Mouse (Mus musculus) midbrain, postnatal 0 days (tissue): ENCODE data around the gene Itpkb. TPM values are rescaled to one million over a fixed set of nuclear protein-coding genes. Genes with fewer than 3 reads are reported as not detected.

Source experiments
- ATAC-seq: fragments of 200-750 bp; cut with Nextera tagmentation; 2 replicates; pipeline ENCODE4 v1.8.0; 2017; ENCODE audit warnings: moderate number of reproducible peaks, mild to moderate bottlenecking, moderate TSS enrichment, moderate library complexity; ENCODE audit not compliant: low FRiP score
- DNase-seq: peaks from one replicate; pipeline ENCODE4 v3.0.0-alpha.2; 2015; ENCODE audit warnings: low spot score
- H3K27ac ChIP-seq: fragments of 300-500 bp; sonication (generic); 2 replicates; pipeline ENCODE4 v1.5.1; 2014; ENCODE audit warnings: low read depth, mild to moderate bottlenecking, low read length, mixed read lengths
- H3K27me3 ChIP-seq: fragments of 300-500 bp; sonication (generic); 2 replicates; pipeline ENCODE4 v1.6.1; 2014; ENCODE audit warnings: low read length, control low read depth, mixed read lengths; ENCODE audit not compliant: insufficient read depth
- H3K36me3 ChIP-seq: fragments of 300-500 bp; sonication (generic); 2 replicates; pipeline ENCODE4 v1.6.1; 2014; ENCODE audit warnings: low read length, control low read depth, mixed read lengths; ENCODE audit not compliant: insufficient read depth
- H3K4me1 ChIP-seq: fragments of 300-500 bp; sonication (generic); 2 replicates; pipeline ENCODE4 v1.6.1; 2014; ENCODE audit warnings: mild to moderate bottlenecking, control low read depth, antibody characterized with exemption, low read length, mixed read lengths; ENCODE audit not compliant: insufficient read depth
- H3K4me2 ChIP-seq: fragments of 300-500 bp; sonication (generic); 2 replicates; pipeline ENCODE4 v1.6.1; 2014; ENCODE audit warnings: low read depth, mild to moderate bottlenecking, low read length, mixed read lengths; ENCODE audit not compliant: poor library complexity, severe bottlenecking
- H3K4me3 ChIP-seq: fragments of 300-500 bp; sonication (generic); 2 replicates; pipeline ENCODE4 v1.5.1; 2014; ENCODE audit warnings: low read depth, mild to moderate bottlenecking, low read length, moderate library complexity
- H3K9ac ChIP-seq: fragments of 300-500 bp; sonication (generic); replicated peaks from 2 replicates; pipeline ENCODE4 v1.6.1; 2014; ENCODE audit warnings: mild to moderate bottlenecking, low read length, moderate library complexity, mixed read lengths; ENCODE audit not compliant: poor library complexity, severe bottlenecking
- H3K9me3 ChIP-seq: fragments of 300-500 bp; sonication (generic); 2 replicates; pipeline ENCODE4 v1.6.1; 2016; ENCODE audit warnings: low read length, control low read depth
- CTCF ChIP-seq: IDR thresholded peaks from 2 replicates; pipeline ENCODE4 v1.5.1; 2016; ENCODE audit warnings: antibody characterized with exemption, mild to moderate bottlenecking
- WGBS: fragments of 180-500 bp; shearing (Covaris S2); extraction: QIAGEN DNeasy Blood & Tissue Kit; methylation state at CpG from one replicate; pipeline ENCODE4 v1.1.7; 2014; 5-methylcytosine and 5-hydroxymethylcytosine counted together
- polyA plus RNA-seq: library from polyadenylated mRNA; unstranded; fragments of >200 nt; fragmentation: Nextera tagmentation; extraction: Ambion mirVana; gene quantifications from 2 replicates; pipeline ENCODE4 v1.2.1, GENCODE M21; 2015
- total RNA-seq: library from RNA; depleted of rRNA; stranded (reverse); fragments of >200 nt; gene quantifications from 2 replicates; pipeline ENCODE4 v1.2.3, GENCODE M21; 2014

Itpkb gene
- total and polyA plus RNA-seq, 2 experiments from 2014 or later: 2.2 to 13.9 TPM

- WGBS: 85% methylated on average over 5 of the region's 5 CpGs
- no peaks in the 10 kb centered on the region for H3K9me3 ChIP-seq
- H3K4me2 ChIP-seq: no peak overlapping the region
- TF ChIP-seq CTCF: no peak
- H3K9ac ChIP-seq: no peak overlapping the region
- 0 out of 2 replicates have a peak, but pooled peaks cover 5% of the 10 kb centered on the region for H3K4me1 ChIP-seq
- H3K27ac ChIP-seq: no peak overlapping the region
- no peaks in the 10 kb centered on the region for H3K27me3 ChIP-seq
- no peak for DNase-seq
- H3K4me3 ChIP-seq: no peak overlapping the region
- ATAC-seq: no peak
- no peaks in the 10 kb centered on the region for H3K36me3 ChIP-seq
Observed at GRCm38 (mm10) chr1:180318407-180318806, 11.9 kb upstream of the Itpkb start.

DNA sequence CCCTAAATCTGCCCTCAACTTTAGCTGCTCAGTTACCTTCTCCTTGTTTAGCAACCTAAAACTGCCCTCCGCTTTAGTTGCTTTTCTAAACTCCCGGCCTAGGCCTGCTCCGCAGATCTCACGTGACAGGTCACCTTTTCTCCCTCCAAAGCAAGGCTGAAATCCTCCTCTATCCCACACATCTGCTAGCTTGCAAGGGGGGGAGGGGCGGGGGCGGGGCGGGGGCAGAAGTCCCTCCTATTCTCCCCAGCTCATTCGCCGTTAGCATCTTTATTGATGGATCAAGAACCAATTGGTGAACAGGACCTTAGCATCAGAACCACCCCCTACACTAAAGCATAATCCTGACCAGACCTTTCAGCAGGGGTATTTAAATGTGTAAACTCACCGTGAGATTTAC lies 10.4 kb upstream of the Itpkb start:
- Histone ChIP-seq H3K36me3 (no peaks in the 10 kb centered on the region), H3K9me3 (no peaks in the 10 kb centered on the region), H3K4me3 (no peak overlapping the region), H3K4me1 (no peaks in the 10 kb centered on the region), H3K27me3 (no peaks in the 10 kb centered on the region), H3K4me2 (no peak overlapping the region), H3K27ac (no peak overlapping the region), H3K9ac (no peak overlapping the region)
- no peak for TF ChIP-seq CTCF
- 12% methylated on average over 10 of the region's 10 CpGs for WGBS
- ATAC-seq (no peak), DNase-seq (no peak)

- no peaks in the 10 kb centered on the region for H3K4me1 ChIP-seq
- H3K9me3 ChIP-seq: no peaks in the 10 kb centered on the region
- ATAC-seq: no peak
- 93% methylated on average over 3 of the region's 3 CpGs for WGBS
- no peaks in the 10 kb centered on the region for H3K27me3 ChIP-seq
- no peak overlapping the region for H3K4me3 ChIP-seq
- H3K4me2 ChIP-seq: no peak overlapping the region
- TF ChIP-seq CTCF: no peak
- H3K27ac ChIP-seq: no peak overlapping the region
- no peak overlapping the region for H3K9ac ChIP-seq
- H3K36me3 ChIP-seq: no peaks in the 10 kb centered on the region
- no peak for DNase-seq
Observed at GRCm38 (mm10) chr1:180322896-180323295, 7.4 kb upstream of the Itpkb start.

DNA sequence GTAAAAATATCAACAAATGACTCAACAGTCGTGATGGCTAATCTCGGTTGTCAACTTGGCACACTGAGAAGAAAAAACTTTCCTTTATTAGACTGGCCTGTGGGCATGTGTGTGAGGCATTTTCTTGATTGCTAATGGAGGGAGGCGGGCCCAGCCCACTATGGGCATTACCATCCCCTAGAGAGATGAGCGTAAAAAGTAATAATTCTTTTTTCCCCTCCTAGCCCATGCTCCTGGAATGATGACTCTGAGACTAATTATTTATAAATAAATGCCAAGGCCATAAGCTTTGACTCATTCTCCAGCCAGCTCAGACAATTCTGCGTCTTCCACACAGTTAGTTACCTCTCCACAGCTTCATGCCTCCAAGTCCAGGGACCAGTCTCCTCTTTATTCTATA lies 6.8 kb upstream of the Itpkb start:
- no peak for ATAC-seq
- H3K36me3 ChIP-seq: no peaks in the 10 kb centered on the region
- H3K27me3 ChIP-seq: no peaks in the 10 kb centered on the region
- 93% methylated on average over 5 of the region's 5 CpGs for WGBS
- H3K4me3 ChIP-seq: no peak overlapping the region
- H3K9me3 ChIP-seq: no peaks in the 10 kb centered on the region
- no peak for TF ChIP-seq CTCF
- H3K4me2 ChIP-seq: no peak overlapping the region
- no peak for DNase-seq
- H3K4me1 ChIP-seq: no peaks in the 10 kb centered on the region
- no peak overlapping the region for H3K27ac ChIP-seq
- no peak overlapping the region for H3K9ac ChIP-seq

GRCm38 (mm10) chr1:180324271-180324670 lies 6.0 kb upstream of the Itpkb start:
- Histone ChIP-seq H3K36me3 (no peaks in the 10 kb centered on the region), H3K4me3 (no peak overlapping the region), H3K27ac (no peak overlapping the region), H3K4me1 (no peaks in the 10 kb centered on the region), H3K27me3 (no peaks in the 10 kb centered on the region), H3K4me2 (no peak overlapping the region), H3K9me3 (no peaks in the 10 kb centered on the region), H3K9ac (no peak overlapping the region)
- 86% methylated on average over 4 of the region's 4 CpGs for whole genome bisulfite sequencing
- DNase-seq: no peak
- no peak for TF ChIP-seq CTCF
- ATAC-seq: no peak

DNA sequence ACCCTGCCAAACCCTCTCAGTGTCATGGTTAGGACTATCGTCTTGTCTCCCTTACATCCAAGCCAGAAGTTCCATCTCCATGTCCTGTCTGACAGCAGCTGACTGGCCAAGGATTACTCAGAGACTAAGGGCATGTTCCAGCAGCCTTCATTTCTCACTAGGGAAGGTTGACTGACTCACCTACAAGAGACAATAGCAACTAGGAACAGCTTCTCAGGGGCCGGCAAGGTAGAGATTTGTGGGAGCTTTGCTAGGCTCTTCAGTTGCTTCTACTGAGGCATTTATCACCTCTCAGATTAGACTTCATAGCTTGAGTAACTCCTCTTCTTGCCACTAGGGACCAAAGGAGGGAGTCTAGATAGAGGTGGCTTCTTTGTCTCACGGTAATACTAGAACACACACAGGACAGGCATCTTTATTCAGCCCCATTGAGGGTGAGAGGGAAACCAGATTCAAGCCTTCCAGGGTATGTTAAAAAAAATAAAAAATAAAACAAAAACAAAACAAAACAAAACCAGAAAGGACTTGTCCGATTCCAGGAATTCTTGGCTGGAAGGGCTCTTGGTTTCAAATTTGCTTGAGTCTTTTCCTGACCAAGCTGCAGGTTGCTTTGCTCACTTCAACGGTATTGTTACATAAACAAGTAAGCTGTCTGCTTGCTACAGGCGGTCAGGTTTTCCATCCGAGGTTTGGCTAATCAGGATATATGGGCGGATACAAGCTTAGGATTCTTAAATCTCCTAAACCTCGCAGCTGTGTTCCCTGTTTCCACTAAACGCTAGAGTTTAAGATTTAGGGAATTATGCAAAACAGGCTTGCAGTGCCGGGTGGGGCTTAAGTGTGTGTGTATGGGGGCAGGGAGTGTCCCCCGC lies 1.3 kb upstream of the Itpkb start:
- no peaks in the 10 kb centered on the region for H3K9me3 ChIP-seq
- no peaks in the 10 kb centered on the region for H3K36me3 ChIP-seq
- no peak overlapping the region for H3K27ac ChIP-seq
- TF ChIP-seq CTCF: peak; percentile 61
- peak overlapping the region; percentile 9; the same call in 1 of the 2 replicates for H3K4me3 ChIP-seq
- H3K4me2 ChIP-seq: peak overlapping the region; percentile 26
- peaks cover 9% of the 10 kb centered on the region; the same call in 1 of the 2 replicates for H3K4me1 ChIP-seq
- no peak overlapping the region for H3K9ac ChIP-seq
- ATAC-seq (no peak), DNase-seq (peak; percentile 10)
- WGBS: 17% methylated on average over 12 of the region's 12 CpGs
- 0 out of 2 replicates have a peak, but pooled peaks cover 8% of the 10 kb centered on the region for H3K27me3 ChIP-seq
